Mouse (Mus musculus) MEL (cell line): ENCODE data around the gene Pdgfd. TPM values are rescaled to one million over a fixed set of nuclear protein-coding genes. Genes with fewer than 3 reads are reported as not detected.

Source experiments
- DNase-seq: peaks from one replicate; pipeline ENCODE4 v3.0.0; 2011; ENCODE audit warnings: low read depth, low spot score
- H3K27ac ChIP-seq: 2 replicates; pipeline ENCODE4 v1.5.1; 2012; ENCODE audit warnings: low read depth, mild to moderate bottlenecking, control low read depth, low read length, moderate library complexity; ENCODE audit not compliant: control insufficient read depth
- H3K27me3 ChIP-seq, 2 experiments: fragments of 150-350 bp in 1 of 2; sonication (generic) in 1 of 2; 2 replicates each; pipeline ENCODE4 v1.6.1; 2012; ENCODE audit warnings: low read length in 2 of 2, mild to moderate bottlenecking in 2 of 2, improper control_type of control experiment in 1 of 2, moderate library complexity in 1 of 2; ENCODE audit not compliant: insufficient read depth in 2 of 2, control insufficient read depth in 1 of 2
- H3K36me3 ChIP-seq, 2 experiments: 2 replicates each; pipeline ENCODE4 v1.6.1; 2012 to 2014; ENCODE audit warnings: low read length in 2 of 2, improper control_type of control experiment in 1 of 2, inconsistent platforms in 1 of 2, mild to moderate bottlenecking in 1 of 2; ENCODE audit not compliant: insufficient read depth in 2 of 2, control insufficient read depth in 1 of 2
- H3K4me1 ChIP-seq, 2 experiments: fragments of 150-350 bp in 1 of 2; sonication (generic) in 1 of 2; 2 replicates each; pipeline ENCODE4 v1.6.1; 2012; ENCODE audit warnings: low read length in 2 of 2, improper control_type of control experiment in 1 of 2, mild to moderate bottlenecking in 1 of 2; ENCODE audit not compliant: insufficient read depth in 2 of 2, control insufficient read depth in 1 of 2
- H3K4me3 ChIP-seq, 2 experiments: fragments of 150-350 bp in 1 of 2; sonication (generic) in 1 of 2; 2 replicates each; pipeline ENCODE4 v1.5.1; 2012; ENCODE audit warnings: low read depth in 2 of 2, low read length in 2 of 2, mild to moderate bottlenecking in 2 of 2, moderate library complexity in 2 of 2, control low read depth in 1 of 2, improper control_type of control experiment in 1 of 2; ENCODE audit not compliant: control insufficient read depth in 1 of 2, insufficient read depth in 1 of 2
- H3K79me2 ChIP-seq: 2 replicates; pipeline ENCODE4 v1.6.1; 2012; ENCODE audit warnings: mild to moderate bottlenecking, low read length, moderate library complexity; ENCODE audit not compliant: control insufficient read depth, poor library complexity, insufficient read depth
- H3K9ac ChIP-seq: 2 replicates; pipeline ENCODE4 v1.6.1; 2012; ENCODE audit warnings: low read depth, mild to moderate bottlenecking, control low read depth, low read length, moderate library complexity; ENCODE audit not compliant: control insufficient read depth, poor library complexity, severe bottlenecking
- H3K9me3 ChIP-seq: fragments of 150-350 bp; sonication (generic); replicated peaks from 2 replicates; pipeline ENCODE4 v1.6.1; 2012; ENCODE audit warnings: mild to moderate bottlenecking, low read length, improper control_type of control experiment, moderate library complexity; ENCODE audit not compliant: insufficient read depth
- CHD1 ChIP-seq: IDR thresholded peaks from 2 replicates; pipeline ENCODE4 v1.6.1; 2012; ENCODE audit warnings: low read depth, mild to moderate bottlenecking, inconsistent platforms, low read length, improper control_type of control experiment
- CHD2 ChIP-seq: IDR thresholded peaks from 2 replicates; pipeline ENCODE4 v1.6.1; 2011; ENCODE audit warnings: low read length, improper control_type of control experiment
- CTCF ChIP-seq, 3 experiments: IDR thresholded peaks in 2 of 3; conservative IDR thresholded peaks in 1 of 3; 2 replicates each; pipeline ENCODE4 v1.5.1; 2011 to 2012; ENCODE audit warnings: low read length in 3 of 3, low read depth in 2 of 3, mild to moderate bottlenecking in 2 of 3, improper control_type of control experiment in 1 of 3, inconsistent platforms in 1 of 3, mixed read lengths in 1 of 3, moderate library complexity in 1 of 3; ENCODE audit not compliant: control insufficient read depth in 1 of 3, insufficient read depth in 1 of 3, poor library complexity in 1 of 3, severe bottlenecking in 1 of 3
- E2F4 ChIP-seq: IDR thresholded peaks from 2 replicates; pipeline ENCODE4 v1.6.1; 2011; ENCODE audit warnings: low read depth, low read length, improper control_type of control experiment, borderline replicate concordance
- EP300 ChIP-seq, 2 experiments: IDR thresholded peaks; 2 replicates each; pipeline ENCODE4 v1.6.1; 2011; ENCODE audit warnings: improper control_type of control experiment in 2 of 2, low read length in 2 of 2, low read depth in 1 of 2, mild to moderate bottlenecking in 1 of 2
- ETS1 ChIP-seq: IDR thresholded peaks from 2 replicates; pipeline ENCODE4 v1.6.1; 2012; ENCODE audit warnings: low read depth, mild to moderate bottlenecking, inconsistent platforms, low read length, improper control_type of control experiment, moderate library complexity
- GATA1 ChIP-seq: IDR thresholded peaks from 2 replicates; pipeline ENCODE4 v1.6.1; 2011; ENCODE audit warnings: low read depth, low read length, improper control_type of control experiment
- JUND ChIP-seq: IDR thresholded peaks from 2 replicates; pipeline ENCODE4 v1.6.1; 2011; ENCODE audit warnings: low read depth, mild to moderate bottlenecking, improper control_type of control experiment, low read length
- MAX ChIP-seq: IDR thresholded peaks from 2 replicates; pipeline ENCODE4 v1.6.1; 2011; ENCODE audit warnings: low read length, improper control_type of control experiment
- MAZ ChIP-seq: IDR thresholded peaks from 2 replicates; pipeline ENCODE4 v1.6.1; 2012; ENCODE audit warnings: low read depth, mild to moderate bottlenecking, inconsistent platforms, low read length, improper control_type of control experiment
- MXI1 ChIP-seq: IDR thresholded peaks from 2 replicates; pipeline ENCODE4 v1.6.1; 2011; ENCODE audit warnings: mild to moderate bottlenecking, low read depth, low read length, improper control_type of control experiment
- MYB ChIP-seq: IDR thresholded peaks from 2 replicates; pipeline ENCODE4 v1.6.1; 2011; ENCODE audit warnings: mild to moderate bottlenecking, low read depth, low read length, improper control_type of control experiment
- MYC ChIP-seq: IDR thresholded peaks from 2 replicates; pipeline ENCODE4 v1.6.1; 2011; ENCODE audit warnings: low read depth, mild to moderate bottlenecking, low read length, improper control_type of control experiment, moderate library complexity
- NELFE ChIP-seq: IDR thresholded peaks from 2 replicates; pipeline ENCODE4 v1.6.1; 2011; ENCODE audit warnings: low read depth, low read length, improper control_type of control experiment
- POLR2A ChIP-seq, 2 experiments: IDR thresholded peaks; 2 replicates each; pipeline ENCODE4 v1.6.1; 2011 to 2012; ENCODE audit warnings: low read length in 2 of 2, mild to moderate bottlenecking in 2 of 2, control low read depth in 1 of 2, improper control_type of control experiment in 1 of 2, low read depth in 1 of 2, moderate library complexity in 1 of 2; ENCODE audit not compliant: control insufficient read depth in 1 of 2, insufficient read depth in 1 of 2, poor library complexity in 1 of 2
- SIN3A ChIP-seq: IDR thresholded peaks from 2 replicates; pipeline ENCODE4 v1.6.1; 2012; ENCODE audit warnings: low read length, improper control_type of control experiment, inconsistent platforms
- SMC3 ChIP-seq: IDR thresholded peaks from 2 replicates; pipeline ENCODE4 v1.6.1; 2011; ENCODE audit warnings: low read depth, low read length, improper control_type of control experiment
- TBP ChIP-seq: IDR thresholded peaks from 2 replicates; pipeline ENCODE4 v1.8.0; 2011; ENCODE audit warnings: low read depth, low read length, improper control_type of control experiment
- UBTF ChIP-seq: IDR thresholded peaks from 2 replicates; pipeline ENCODE4 v1.6.1; 2012; ENCODE audit warnings: low read depth, mild to moderate bottlenecking, inconsistent platforms, low read length, improper control_type of control experiment, moderate library complexity, borderline replicate concordance; ENCODE audit not compliant: insufficient read depth
- USF1 ChIP-seq: IDR thresholded peaks from 2 replicates; pipeline ENCODE4 v1.6.1; 2014; ENCODE audit warnings: low read depth, mild to moderate bottlenecking, inconsistent platforms, low read length, improper control_type of control experiment, moderate library complexity
- ZKSCAN1 ChIP-seq: IDR thresholded peaks from 2 replicates; pipeline ENCODE4 v1.6.1; 2012; ENCODE audit warnings: low read depth, mild to moderate bottlenecking, inconsistent platforms, low read length, improper control_type of control experiment, moderate library complexity
- ZMIZ1 ChIP-seq: IDR thresholded peaks from 2 replicates; pipeline ENCODE4 v1.6.1; 2012; ENCODE audit warnings: low read depth, mild to moderate bottlenecking, inconsistent platforms, low read length, improper control_type of control experiment, moderate library complexity
- ZNF384 ChIP-seq: IDR thresholded peaks from 2 replicates; pipeline ENCODE4 v1.6.1; 2012; ENCODE audit warnings: low read depth, mild to moderate bottlenecking, inconsistent platforms, low read length, improper control_type of control experiment
- polyA plus RNA-seq, 2 experiments: library from polyadenylated mRNA; stranded (reverse) in 1 of 2; unstranded in 1 of 2; fragments of >175 nt in 1 of 2; fragments of >200 nt in 1 of 2; gene quantifications; 2 replicates each; pipeline versions ENCODE4 v1.2.1 to v1.2.4; 2012; ENCODE audit warnings: low replicate concordance in 2 of 2, low read depth in 1 of 2; ENCODE audit not compliant: insufficient read length in 2 of 2, insufficient read depth in 1 of 2, missing spikeins in 1 of 2
- total RNA-seq: library from RNA; depleted of rRNA; stranded (reverse); fragments of 300-350 nt; gene quantifications from 2 replicates; pipeline ENCODE4 v1.2.3, GENCODE M21; 2012

Gene Pdgfd
- total and polyA plus RNA-seq, 3 experiments = not detected

GRCm38 (mm10) chr9:6340750-6341149 is 172.4 kb downstream of the Pdgfd start:
- no peaks in the 10 kb centered on the region for H3K36me3 ChIP-seq
- H3K27me3 ChIP-seq = no peaks in the 10 kb centered on the region; a peak in 1 of 4 replicates
- H3K79me2 ChIP-seq = no peaks in the 10 kb centered on the region
- no peak overlapping the region for H3K4me3 ChIP-seq
- no peaks in the 10 kb centered on the region for H3K4me1 ChIP-seq
- no peak for DNase-seq
- H3K9me3 ChIP-seq = no peaks in the 10 kb centered on the region
- no peak overlapping the region for H3K9ac ChIP-seq
- H3K27ac ChIP-seq = no peak overlapping the region
- no peak for TF ChIP-seq EP300 (IDR thresholded peaks at IDR 0.05; ENCODE audit: low read depth in 1 of 2, low read length in 2 of 2)
- no peak for TF ChIP-seq CHD1
- TF ChIP-seq GATA1 = no peak
- no peak for TF ChIP-seq MAX
- TF ChIP-seq MYB = no peak
- no peak for TF ChIP-seq SMC3

- TF ChIP-seq ETS1 (no peak), MXI1 (no peak), CHD1 (no peak), E2F4 (no peak), MAZ (no peak)
- Histone ChIP-seq H3K9me3 (no peaks in the 10 kb centered on the region), H3K4me3 (no peak overlapping the region), H3K9ac (no peak overlapping the region), H3K79me2 (no peaks in the 10 kb centered on the region), H3K36me3 (no peaks in the 10 kb centered on the region), H3K4me1 (no peaks in the 10 kb centered on the region), H3K27ac (no peak overlapping the region), H3K27me3 (no peaks in the 10 kb centered on the region; a peak in 1 of 4 replicates)
- no peak for DNase-seq
Measured at GRCm38 (mm10) chr9:6342854-6343253, 174.5 kb downstream of the Pdgfd start.

- H3K4me3 ChIP-seq = no peak overlapping the region
- no peaks in the 10 kb centered on the region for H3K9me3 ChIP-seq
- no peaks in the 10 kb centered on the region for H3K36me3 ChIP-seq
- H3K27me3 ChIP-seq = no peaks in the 10 kb centered on the region; a peak in 1 of 4 replicates
- DNase-seq = no peak
- H3K27ac ChIP-seq = no peak overlapping the region
- H3K4me1 ChIP-seq = no peaks in the 10 kb centered on the region
- H3K9ac ChIP-seq = no peak overlapping the region
- TF ChIP-seq EP300 (IDR thresholded peaks at IDR 0.05; ENCODE audit: low read depth in 1 of 2, low read length in 2 of 2) = no peak
- no peak for TF ChIP-seq MAX
- no peak for TF ChIP-seq UBTF
- TF ChIP-seq ETS1 = no peak
- no peak for TF ChIP-seq POLR2A (IDR thresholded peaks at IDR 0.05; ENCODE audit: control insufficient read depth in 1 of 2, insufficient read depth in 1 of 2, low read depth in 1 of 2, low read length in 2 of 2, poor library complexity in 1 of 2)
- no peak for TF ChIP-seq MYC
- TF ChIP-seq SIN3A = no peak
- no peak for TF ChIP-seq CHD2
- TF ChIP-seq GATA1 = no peak
- TF ChIP-seq SMC3 = no peak
- TF ChIP-seq NELFE = no peak
- TF ChIP-seq JUND = no peak
- no peak for TF ChIP-seq ZNF384
- TF ChIP-seq ZKSCAN1 = no peak
- no peak for TF ChIP-seq CTCF (IDR thresholded peaks at IDR 0.05 in 2 of 3, conservative IDR thresholded peaks at IDR 0.05 in 1 of 3; ENCODE audit: control insufficient read depth in 1 of 3, insufficient read depth in 1 of 3, low read depth in 2 of 3, low read length in 3 of 3, poor library complexity in 1 of 3, severe bottlenecking in 1 of 3)
- TF ChIP-seq USF1 = no peak
- TF ChIP-seq ZMIZ1 = no peak
- TF ChIP-seq TBP = no peak
- no peaks in the 10 kb centered on the region for H3K79me2 ChIP-seq
Measured at GRCm38 (mm10) chr9:6344514-6344913, 176.1 kb downstream of the Pdgfd start.
